Mouse (Mus musculus): ENCODE measurements around the gene Bub1b.
"Not testable (repeated sequence)": the region's sequence is repeated elsewhere in the genome, so short reads cannot be mapped to it uniquely, and the experiment has no call there.

Bub1b gene

DNA sequence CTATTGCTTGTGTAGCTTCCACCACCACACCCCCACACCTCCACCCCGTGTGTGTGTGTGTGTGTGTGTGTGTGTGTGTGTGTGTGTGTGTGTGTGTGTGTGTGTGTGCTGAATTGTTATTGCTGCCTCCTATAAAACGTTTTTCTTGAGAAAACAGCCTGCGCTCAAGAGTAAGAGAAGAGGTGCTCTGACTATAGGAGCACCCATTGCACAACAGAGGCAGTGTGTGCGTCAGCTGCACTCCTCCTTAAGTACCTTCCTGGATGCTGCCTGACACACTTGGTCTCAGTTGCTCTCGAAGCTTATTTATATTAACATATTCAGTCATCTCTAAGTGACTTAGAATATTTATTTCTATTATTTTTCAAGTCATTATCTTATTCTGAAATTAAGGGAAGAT lies 20.0 kb downstream of the Bub1b start:
- DNase-seq (ENCODE audit: low spot score), result no peak

DNA sequence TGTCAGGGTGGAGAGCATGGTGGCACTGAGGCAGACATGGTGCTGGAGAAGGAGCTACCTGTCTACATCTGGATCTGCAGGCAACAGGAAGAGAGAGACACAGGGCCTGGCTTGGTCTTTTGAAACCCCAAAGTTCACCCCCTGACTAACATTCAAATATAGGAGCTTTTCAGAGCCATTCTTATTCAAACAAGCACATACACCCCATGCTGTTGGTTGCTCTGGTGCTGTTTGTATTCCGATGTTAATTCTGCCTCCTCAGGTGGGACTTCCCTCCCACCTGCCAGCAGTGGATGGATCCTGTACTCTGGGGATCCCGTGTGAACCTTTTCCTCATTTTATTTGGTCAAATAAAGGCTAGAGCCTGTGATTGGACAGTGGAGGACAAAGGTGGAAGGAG lies 22.1 kb downstream of the Bub1b start:
- no peak for DNase-seq (ENCODE audit: low spot score)

DNA sequence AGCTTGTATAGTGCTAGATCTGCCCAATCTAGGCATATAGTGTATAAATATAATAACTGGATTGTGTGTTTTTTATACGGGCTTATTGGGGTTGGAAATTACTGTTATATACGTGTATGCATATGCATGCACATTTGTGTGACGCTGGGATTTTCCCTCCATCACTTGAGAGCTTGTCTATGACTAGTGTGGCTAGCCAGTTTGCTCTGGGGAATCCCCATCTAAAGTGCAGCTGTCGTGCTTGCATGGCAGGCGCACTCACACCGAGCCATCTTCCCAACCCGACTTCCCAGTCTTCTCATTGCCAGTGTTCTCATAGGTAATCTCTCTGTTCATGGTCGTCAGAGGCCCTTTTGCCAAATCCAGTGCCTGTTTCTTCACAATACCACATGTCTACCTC lies 22.6 kb downstream of the Bub1b start:
- DNase-seq (ENCODE audit: low spot score), result no peak

GRCm38 (mm10) chr2:118629276-118629675 lies 31.3 kb downstream of the Bub1b start:
- DNase-seq (ENCODE audit: low spot score), result no peak

GRCm38 (mm10) chr2:118633441-118633840 lies 35.4 kb downstream of the Bub1b start:
- no peak for DNase-seq (ENCODE audit: low spot score)

- no peak for DNase-seq (ENCODE audit: low spot score)
These were observed 39.2 kb downstream of the Bub1b start for GRCm38 (mm10) chr2:118637258-118637657.

- no peak for DNase-seq (ENCODE audit: low spot score)
These were observed 40.0 kb downstream of the Bub1b start for GRCm38 (mm10) chr2:118637888-118638526.

GRCm38 (mm10) chr2:118638686-118639085 lies 40.7 kb downstream of the Bub1b start:
- DNase-seq (ENCODE audit: low spot score), result no peak

DNA sequence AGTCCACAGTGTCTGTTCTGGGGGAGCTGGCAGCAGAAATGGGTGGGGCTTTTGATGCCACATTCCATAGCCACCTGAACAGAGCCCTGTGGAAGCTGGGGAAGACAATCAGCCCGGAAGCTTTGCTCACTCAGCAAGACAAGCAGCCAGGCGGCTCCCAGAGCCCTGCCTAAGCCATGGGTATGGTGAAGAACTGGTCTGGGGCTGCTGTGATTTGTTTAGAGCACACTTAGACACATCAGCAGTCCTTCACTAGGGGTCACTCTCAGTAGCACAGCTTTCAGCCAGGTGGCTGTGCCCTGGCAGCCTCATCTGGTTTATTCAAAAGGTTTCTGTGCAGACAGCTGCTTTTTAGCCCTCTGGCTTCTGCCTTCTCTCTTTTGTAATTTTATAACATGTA lies 43.1 kb downstream of the Bub1b start:
- DNase-seq (ENCODE audit: low spot score), result no peak

GRCm38 (mm10) chr2:118642431-118642830 lies 44.4 kb downstream of the Bub1b start:
- DNase-seq (ENCODE audit: low spot score), result no peak

DNA sequence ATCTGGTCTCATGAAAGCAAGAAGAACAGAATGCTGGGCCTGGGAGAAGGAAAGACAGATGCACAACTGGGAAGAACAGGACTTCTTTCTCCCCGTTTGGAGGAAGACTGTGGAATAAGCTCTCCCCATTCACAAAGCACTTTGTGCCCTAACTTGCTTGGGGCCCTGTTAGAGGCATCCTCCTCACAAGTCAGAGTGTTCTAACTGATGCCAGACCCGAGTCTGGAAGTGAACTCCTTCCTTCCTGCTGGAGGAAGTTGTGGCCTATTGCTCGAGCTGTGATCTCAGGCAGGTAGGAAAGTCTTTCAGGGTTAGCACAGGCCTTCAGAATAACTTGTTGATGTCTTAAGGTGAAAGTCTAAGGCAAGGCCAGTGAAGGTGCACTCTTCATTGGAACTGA lies 44.9 kb downstream of the Bub1b start:
- no peak for DNase-seq (ENCODE audit: low spot score)

- DNase-seq (ENCODE audit: low spot score), result no peak
These were observed 48.7 kb downstream of the Bub1b start for GRCm38 (mm10) chr2:118646665-118647064.

DNA sequence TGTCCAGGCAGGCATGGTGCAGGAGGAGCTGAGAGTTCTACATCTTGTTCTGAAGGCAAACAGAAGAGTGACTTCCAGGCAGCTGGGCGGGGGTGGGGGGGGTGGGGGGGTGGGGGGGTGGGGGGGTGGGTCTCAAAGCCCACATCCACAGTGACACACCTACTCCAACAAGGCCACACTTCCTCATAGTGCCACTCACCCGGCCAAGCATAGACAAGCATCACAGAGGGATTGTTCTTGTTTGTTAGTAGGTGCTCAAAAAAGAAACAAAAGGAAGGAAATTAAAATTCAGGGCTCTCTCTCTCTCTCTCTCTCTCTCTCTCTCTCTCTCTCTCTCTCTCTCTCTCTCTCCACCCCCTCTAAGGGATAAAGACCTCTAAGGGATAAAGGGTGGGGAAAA lies 52.7 kb downstream of the Bub1b start:
- DNase-seq (ENCODE audit: low spot score), result not testable (repeated sequence)

- no peak for DNase-seq (ENCODE audit: low spot score)
These were observed 58.8 kb downstream of the Bub1b start for GRCm38 (mm10) chr2:118656688-118657281.

- DNase-seq (ENCODE audit: low spot score), result no peak
These were observed 60.4 kb downstream of the Bub1b start for GRCm38 (mm10) chr2:118658457-118658856.

DNA sequence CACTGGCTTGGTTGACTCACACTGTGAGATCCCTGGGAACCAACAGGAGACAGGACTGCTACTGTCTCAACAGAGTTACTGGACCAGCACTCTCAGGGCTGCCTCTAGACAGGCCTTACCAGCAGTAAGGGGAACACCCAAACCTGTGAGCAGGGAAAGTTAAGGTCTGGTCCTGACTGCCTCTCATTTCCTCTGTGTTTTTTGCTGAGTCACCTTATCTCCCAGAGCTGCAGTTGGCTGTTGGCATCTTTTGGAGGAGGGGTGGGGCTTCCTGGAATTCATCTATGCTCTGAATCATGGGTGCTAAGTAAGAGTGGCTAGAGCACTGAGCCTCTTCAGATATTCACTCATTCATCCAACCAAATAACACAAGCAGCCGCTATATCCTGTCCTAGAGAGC lies 61.1 kb downstream of the Bub1b start:
- DNase-seq (ENCODE audit: low spot score), result peak; percentile 60

DNA sequence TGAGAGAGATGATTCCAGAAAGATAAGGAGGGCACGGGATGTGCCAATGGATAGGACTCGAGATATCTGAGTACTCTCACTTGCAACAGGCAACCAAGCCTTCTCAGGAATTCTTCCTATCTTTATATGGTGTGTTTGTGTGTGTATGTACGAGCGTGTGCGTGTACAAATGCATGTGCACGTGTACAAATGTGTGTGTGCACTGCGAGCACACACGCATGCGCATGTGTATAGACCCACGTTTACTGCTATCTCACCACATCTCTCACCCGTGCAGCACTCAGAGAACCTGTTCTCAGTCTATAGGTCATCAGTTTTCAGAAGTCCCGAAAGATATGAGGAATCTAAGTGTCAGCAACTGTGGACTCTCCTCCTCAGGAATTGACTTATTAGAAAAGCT lies 61.5 kb downstream of the Bub1b start:
- no peak for DNase-seq (ENCODE audit: low spot score)

- no peak for DNase-seq (ENCODE audit: low spot score)
These were observed 62.0 kb downstream of the Bub1b start for GRCm38 (mm10) chr2:118659998-118660452.

- DNase-seq (ENCODE audit: low spot score), result no peak
These were observed 63.9 kb downstream of the Bub1b start for GRCm38 (mm10) chr2:118661891-118662290.

GRCm38 (mm10) chr2:118662902-118663803 lies 65.1 kb downstream of the Bub1b start, which contains the start of gene Pak6:
TSS of gene Pak6 (plus strand) at chr2:118663303.
- peak; percentile 45 for DNase-seq (ENCODE audit: low spot score)

DNA sequence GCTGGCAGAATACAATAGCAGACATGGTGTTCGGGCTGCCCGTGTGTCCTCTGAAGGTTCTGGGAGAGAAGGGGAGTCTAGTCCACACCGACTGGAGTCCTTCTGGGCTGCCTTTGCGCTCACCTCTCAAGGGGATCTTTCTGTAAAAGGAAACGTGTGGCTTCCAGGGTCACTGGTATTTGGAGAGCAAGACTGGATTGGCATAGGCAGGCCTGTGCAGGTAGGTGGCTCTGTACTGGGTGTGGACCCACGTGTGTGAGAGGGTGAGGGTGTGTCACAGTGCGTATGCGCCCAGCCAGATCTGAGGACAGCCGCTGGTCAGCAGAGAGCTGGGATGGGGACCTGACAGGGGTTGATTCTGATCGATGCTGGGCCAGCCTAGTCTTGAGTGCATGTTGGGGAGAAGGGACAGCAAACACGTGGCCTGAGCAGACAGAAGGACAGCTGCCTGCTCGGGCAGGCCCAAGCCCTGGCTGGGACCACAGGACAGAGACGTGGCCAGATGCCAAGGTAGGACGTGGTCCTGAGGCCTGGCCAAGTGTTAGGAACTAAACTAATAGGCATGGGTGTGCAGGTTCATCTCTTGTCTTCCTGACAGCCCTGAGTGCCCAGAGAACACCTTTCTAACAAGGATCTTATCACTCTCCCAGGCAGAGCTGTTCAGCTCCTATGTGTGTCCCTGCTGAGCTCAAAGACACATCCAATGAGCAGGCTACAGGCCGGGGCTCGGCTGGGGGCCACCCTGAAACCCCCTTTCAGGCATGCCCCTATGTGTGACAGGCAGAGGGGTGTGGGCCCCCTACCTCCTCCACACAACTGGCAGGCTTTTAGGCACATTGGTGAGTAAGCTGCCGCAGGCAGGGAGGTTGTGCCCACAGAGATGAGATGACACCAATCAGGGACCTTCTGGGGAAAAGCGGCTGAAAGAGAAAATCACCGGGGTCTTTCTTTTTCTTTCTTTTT lies 66.1 kb downstream of the Bub1b start:
- DNase-seq (ENCODE audit: low spot score), result no peak

Data from ovary, adult 18-20 months (tissue).